Mouse (Mus musculus): ENCODE results near the gene Krba1.

Krba1 gene

GRCm38 (mm10) chr6:48395105-48396007, at the start of gene Krba1:
Krba1 (plus strand) TSS chr6:48395586.
- peak; percentile 82 to 85 for DNase-seq

- DNase-seq: no peak
These were observed 36.5 kb upstream of the Krba1 start for GRCm38 (mm10) chr6:48358897-48359296.

- DNase-seq: no peak
These were observed 28.9 kb upstream of the Krba1 start for GRCm38 (mm10) chr6:48366322-48366996.

- no peak for DNase-seq
These were observed 7.2 kb upstream of the Krba1 start for GRCm38 (mm10) chr6:48388221-48388620.

- DNase-seq: no peak
These were observed 1.6 kb upstream of the Krba1 start for GRCm38 (mm10) chr6:48393811-48394210.

GRCm38 (mm10) chr6:48396008-48396595, 716 bp downstream of the Krba1 start:
- no peak for DNase-seq

- DNase-seq: no peak
These were observed 1.3 kb downstream of the Krba1 start for GRCm38 (mm10) chr6:48396686-48397085.

GRCm38 (mm10) chr6:48397336-48397735, 1.9 kb downstream of the Krba1 start:
- peak in 1 of 2 experiments; percentile 14 for DNase-seq

GRCm38 (mm10) chr6:48399906-48400305, 4.5 kb downstream of the Krba1 start:
- no peak for DNase-seq

- DNase-seq: no peak
These were observed 8.7 kb downstream of the Krba1 start for GRCm38 (mm10) chr6:48404071-48404470.

- no peak for DNase-seq
These were observed 14.4 kb downstream of the Krba1 start for GRCm38 (mm10) chr6:48409726-48410343.

GRCm38 (mm10) chr6:48410551-48410950, 15.2 kb downstream of the Krba1 start:
- no peak for DNase-seq

- no peak for DNase-seq
These were observed 16.1 kb downstream of the Krba1 start for GRCm38 (mm10) chr6:48411193-48412092.

GRCm38 (mm10) chr6:48412147-48412546, 16.8 kb downstream of the Krba1 start:
- DNase-seq: no peak

GRCm38 (mm10) chr6:48412662-48413061, 17.3 kb downstream of the Krba1 start:
- DNase-seq: no peak

- DNase-seq: no peak
These were observed 17.7 kb downstream of the Krba1 start for GRCm38 (mm10) chr6:48413081-48413480.

GRCm38 (mm10) chr6:48414886-48415285, 19.5 kb downstream of the Krba1 start:
- DNase-seq: no peak

- DNase-seq: no peak
These were observed 20.2 kb downstream of the Krba1 start for GRCm38 (mm10) chr6:48415636-48416035.

GRCm38 (mm10) chr6:48416486-48416885, 21.1 kb downstream of the Krba1 start:
- DNase-seq: no peak

GRCm38 (mm10) chr6:48420647-48421046, 25.3 kb downstream of the Krba1 start:
- DNase-seq: no peak

GRCm38 (mm10) chr6:48423336-48423735, 27.9 kb downstream of the Krba1 start:
- no peak for DNase-seq

- DNase-seq: no peak
These were observed 28.7 kb downstream of the Krba1 start for GRCm38 (mm10) chr6:48424074-48424473.
